In genomic region chr7:31057071-31057470, GRCm38 (mm10) we compare ENCODE assay signal across 8 mouse cellular contexts. TPM values are rescaled to one million over a fixed set of nuclear protein-coding genes. Genes with fewer than 3 reads are reported as not detected.
DNase-seq lines count a peak whose midpoint lies in the region; ATAC-seq and TF ChIP-seq lines count a peak whose summit lies in the region.

TSS of gene Fxyd1 (minus strand) at chr7:31057199.

- ATAC-seq in lung, embryonic 14.5 days (ENCODE audit: insufficient read depth): no peak
- no peak for ATAC-seq in embryonic facial prominence, embryonic 15.5 days (ENCODE audit: insufficient number of reproducible peaks, low FRiP score, low TSS enrichment, low read depth)
- no peak for ATAC-seq in limb, embryonic 15.5 days (ENCODE audit: insufficient number of reproducible peaks, low FRiP score, low TSS enrichment, low read depth)

- peaks cover 20% of the 10 kb centered on the region for H3K4me1 ChIP-seq in lung, embryonic 14.5 days (ENCODE audit: insufficient read depth)
- peaks cover 35% of the 10 kb centered on the region for H3K4me1 ChIP-seq in embryonic facial prominence, embryonic 15.5 days
- H3K4me1 ChIP-seq in limb, embryonic 15.5 days: peaks cover 46% of the 10 kb centered on the region
- peaks cover 46% of the 10 kb centered on the region for H3K4me1 ChIP-seq in midbrain, embryonic 10.5 days

- H3K4me3 ChIP-seq in lung, embryonic 14.5 days (ENCODE audit: low read depth, low read length): no peak within 1 kb of the TSS
- no peak within 1 kb of the TSS for H3K4me3 ChIP-seq in embryonic facial prominence, embryonic 15.5 days (replicated peaks)
- H3K4me3 ChIP-seq in limb, embryonic 15.5 days: no peak within 1 kb of the TSS
- H3K4me3 ChIP-seq in midbrain, embryonic 10.5 days: no peak within 1 kb of the TSS

- no peaks in the 10 kb centered on the region for H3K36me3 ChIP-seq in lung, embryonic 14.5 days (ENCODE audit: insufficient read depth)
- H3K36me3 ChIP-seq in embryonic facial prominence, embryonic 15.5 days: no peaks in the 10 kb centered on the region
- H3K36me3 ChIP-seq in limb, embryonic 15.5 days: no peaks in the 10 kb centered on the region
- H3K36me3 ChIP-seq in midbrain, embryonic 10.5 days: no peaks in the 10 kb centered on the region

- H3K27ac ChIP-seq in lung, embryonic 14.5 days (ENCODE audit: low read depth): peak within 1 kb of the TSS; percentile 68; the same call in 1 of the 2 replicates
- H3K27ac ChIP-seq in embryonic facial prominence, embryonic 15.5 days (replicated peaks): peak within 1 kb of the TSS; percentile 58
- no peak within 1 kb of the TSS for H3K27ac ChIP-seq in limb, embryonic 15.5 days
- H3K27ac ChIP-seq in midbrain, embryonic 10.5 days (replicated peaks): no peak within 1 kb of the TSS

- peaks cover 22% of the 10 kb centered on the region for H3K27me3 ChIP-seq in lung, embryonic 14.5 days (ENCODE audit: insufficient read depth, low read length)
- peaks cover 21% of the 10 kb centered on the region for H3K27me3 ChIP-seq in embryonic facial prominence, embryonic 15.5 days
- H3K27me3 ChIP-seq in limb, embryonic 15.5 days: peaks cover 25% of the 10 kb centered on the region
- peaks cover 39% of the 10 kb centered on the region for H3K27me3 ChIP-seq in midbrain, embryonic 10.5 days (ENCODE audit: low read depth, poor library complexity, severe bottlenecking)

- H3K4me2 ChIP-seq in lung, embryonic 14.5 days: no peak within 1 kb of the TSS; the same call in 1 of the 2 replicates
- no peak within 1 kb of the TSS for H3K4me2 ChIP-seq in embryonic facial prominence, embryonic 15.5 days (replicated peaks)
- no peak within 1 kb of the TSS for H3K4me2 ChIP-seq in limb, embryonic 15.5 days

- H3K9ac ChIP-seq in lung, embryonic 14.5 days: no peak within 1 kb of the TSS
- no peak within 1 kb of the TSS for H3K9ac ChIP-seq in embryonic facial prominence, embryonic 15.5 days
- no peak within 1 kb of the TSS for H3K9ac ChIP-seq in limb, embryonic 15.5 days

- DNase-seq in lung, embryonic 14.5 days: no peak
- no peak for DNase-seq in lung, postnatal 25 days (ENCODE audit: low spot score)
- no peak for DNase-seq in heart, postnatal 36 days
- DNase-seq in embryo, embryonic 10 days (ENCODE audit: low spot score): no peak
- DNase-seq in spleen, adult 18-20 months: no peak
- no peak for DNase-seq in midbrain, embryonic 10.5 days (ENCODE audit: low spot score)

- no peaks in the 10 kb centered on the region for H3K9me3 ChIP-seq in lung, embryonic 14.5 days (ENCODE audit: low read depth, low read length)
- no peaks in the 10 kb centered on the region for H3K9me3 ChIP-seq in embryonic facial prominence, embryonic 15.5 days (replicated peaks)
- H3K9me3 ChIP-seq in limb, embryonic 15.5 days: no peaks in the 10 kb centered on the region
- H3K9me3 ChIP-seq in midbrain, embryonic 10.5 days (replicated peaks): no peaks in the 10 kb centered on the region

- TF ChIP-seq CTCF in lung, embryonic 14.5 days (IDR thresholded peaks at IDR 0.05; ENCODE audit: low read depth): no peak

- intact Hi-C loops in heart, postnatal 36 days (cut with DNase I): no loop called here

- WGBS in lung, embryonic 14.5 days: 59% methylated on average over 2 of the region's 2 CpGs
- 79% methylated on average over 2 of the region's 2 CpGs for WGBS in embryonic facial prominence, embryonic 15.5 days
- WGBS in limb, embryonic 15.5 days: 62% methylated on average over 2 of the region's 2 CpGs
- WGBS in midbrain, embryonic 10.5 days: 65% methylated on average over 2 of the region's 2 CpGs

RNA-seq across cellular contexts. Expression of gene Fxyd1, which starts in this region (rescaled TPM):
- polyA plus RNA-seq in lung, embryonic 14.5 days (2014; fragmentation: Nextera tagmentation; extraction: Ambion mirVana): 51.4 and 56.6 TPM in 2 replicates
- polyA plus RNA-seq in embryonic facial prominence, embryonic 15.5 days (2015; fragmentation: Nextera tagmentation; extraction: Ambion mirVana): 115 and 119 TPM in 2 replicates
- 100 to 1,000 TPM; 863 to 996 TPM for total RNA-seq in heart, postnatal 36 days (2021)
- 107 and 155 TPM in 2 replicates for polyA plus RNA-seq in limb, embryonic 15.5 days (2015; fragmentation: Nextera tagmentation; extraction: Ambion mirVana)
- polyA plus RNA-seq in midbrain, embryonic 10.5 days (2016; fragmentation: Nextera tagmentation; extraction: Ambion mirVana): 3.5 and 6.8 TPM in 2 replicates

Comparison
In these comparisons a context has a peak if more than half of its experiments do, and no peak if none do; other contexts are left out.
1. H3K27ac ChIP-seq: peak in lung, embryonic 14.5 days (single experiment) and embryonic facial prominence, embryonic 15.5 days (single experiment); none in limb, embryonic 15.5 days (single experiment) and midbrain, embryonic 10.5 days (single experiment).